Mouse (Mus musculus) forebrain, embryonic 12.5 days (tissue): ENCODE measurements around the gene Mtrr. TPM values are rescaled to one million over a fixed set of nuclear protein-coding genes. Genes with fewer than 3 reads are reported as not detected.

ENCODE experiments used
- ATAC-seq: fragments of 200-750 bp; cut with Nextera tagmentation; 2 replicates; pipeline ENCODE4 v1.8.0; 2017; ENCODE audit warnings: moderate TSS enrichment; ENCODE audit not compliant: low FRiP score
- H3K27ac ChIP-seq: fragments of 300-500 bp; sonication (generic); 2 replicates; pipeline ENCODE4 v1.5.1; 2016; ENCODE audit warnings: mild to moderate bottlenecking
- H3K27me3 ChIP-seq: fragments of 300-500 bp; sonication (generic); 2 replicates; pipeline ENCODE4 v1.6.1; 2016; ENCODE audit warnings: mild to moderate bottlenecking
- H3K36me3 ChIP-seq: fragments of 300-500 bp; sonication (generic); replicated peaks from 2 replicates; pipeline ENCODE4 v1.6.1; 2016; ENCODE audit warnings: mild to moderate bottlenecking
- H3K4me1 ChIP-seq: fragments of 300-500 bp; sonication (generic); 2 replicates; pipeline ENCODE4 v1.6.1; 2016
- H3K4me2 ChIP-seq: fragments of 300-500 bp; sonication (generic); 2 replicates; pipeline ENCODE4 v1.6.1; 2016; ENCODE audit warnings: mild to moderate bottlenecking, moderate library complexity
- H3K4me3 ChIP-seq: fragments of 300-500 bp; sonication (generic); replicated peaks from 2 replicates; pipeline ENCODE4 v1.5.1; 2016; ENCODE audit warnings: mild to moderate bottlenecking
- H3K9ac ChIP-seq: fragments of 300-500 bp; sonication (generic); 2 replicates; pipeline ENCODE4 v1.6.1; 2016; ENCODE audit warnings: mild to moderate bottlenecking
- H3K9me3 ChIP-seq: fragments of 300-500 bp; sonication (generic); 2 replicates; pipeline ENCODE4 v1.6.1; 2016
- WGBS: fragments of 180-500 bp; shearing (Covaris S2); methylation state at CpG from one replicate; pipeline ENCODE4 v1.1.7; 2016; 5-methylcytosine and 5-hydroxymethylcytosine counted together
- polyA plus RNA-seq: library from polyadenylated mRNA; unstranded; fragments of >200 nt; fragmentation: Nextera tagmentation; extraction: Ambion mirVana; gene quantifications from 2 replicates; pipeline ENCODE4 v1.2.1, GENCODE M21; 2016

The Mtrr gene
- 16.1 and 18.4 TPM in 2 replicates for polyA plus RNA-seq

DNA sequence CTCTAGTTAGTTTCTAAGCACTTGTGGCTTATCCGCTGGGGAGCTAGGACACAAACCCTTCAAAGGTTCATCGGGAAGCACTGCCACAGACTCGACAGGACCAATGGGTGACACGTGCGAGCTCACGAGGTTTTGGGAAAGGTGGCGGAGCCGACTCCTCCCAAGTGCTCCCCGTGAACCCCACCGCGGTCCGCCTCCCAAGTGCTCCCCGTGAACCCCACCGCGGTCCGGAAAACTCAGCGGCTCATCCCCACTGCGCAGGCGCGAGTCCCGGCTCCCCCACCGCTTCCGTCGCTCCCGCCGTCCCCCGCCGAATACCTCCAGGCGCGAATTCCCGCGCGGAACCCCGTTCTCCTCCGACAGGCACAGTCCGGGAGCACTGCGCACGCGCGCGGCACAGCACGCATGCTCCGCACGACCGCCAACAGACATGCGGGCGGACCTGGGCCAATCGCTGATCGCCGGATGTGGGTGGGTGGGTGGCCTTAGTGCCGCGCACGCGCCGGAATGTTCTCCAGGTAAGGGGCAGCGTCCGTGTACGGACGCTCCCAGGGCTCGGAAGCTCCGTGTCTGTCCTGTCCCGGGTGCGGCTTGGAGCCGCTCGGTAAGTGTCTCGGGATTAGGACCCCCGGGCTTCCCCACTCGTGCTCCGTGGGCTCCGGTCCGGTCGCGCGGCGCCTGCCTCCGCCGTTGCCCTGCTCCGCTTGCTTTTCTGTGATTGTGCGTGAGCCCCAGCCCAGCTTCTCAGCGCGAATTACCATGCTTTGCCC, at the start of gene Mtrr, which contains the start of gene Fastkd3:
Gene Mtrr (minus strand): TSS at position 403 of the 770 bp plus-strand sequence.
Gene Fastkd3 (plus strand): TSS at position 488 of the 770 bp plus-strand sequence.
- under 1% methylated on average over 80 of the region's 81 CpGs for WGBS
- Histone ChIP-seq H3K36me3 (peaks cover 47% of the 10 kb centered on the region), H3K9ac (peak within 1 kb of the TSS; percentile 71)

DNA sequence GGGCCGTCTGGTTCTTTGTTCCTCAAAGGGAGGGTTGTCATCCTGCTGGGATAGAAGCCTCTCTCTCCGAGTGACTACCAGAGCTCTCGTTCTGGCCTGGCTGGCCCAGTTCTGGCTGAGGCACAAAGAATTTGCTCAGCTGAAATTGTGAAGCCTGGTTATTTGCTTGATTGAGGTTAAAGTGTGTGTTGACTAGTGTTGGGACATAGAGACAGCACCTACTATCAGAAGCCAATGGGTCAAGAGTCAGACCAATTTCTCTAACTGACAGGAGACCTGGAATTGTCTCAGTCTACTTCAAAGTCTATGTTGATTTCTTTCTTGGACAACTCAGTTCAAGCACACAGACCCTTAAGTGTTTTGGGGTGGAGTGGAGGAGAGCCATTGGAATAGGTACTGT, 45.1 kb upstream of the Mtrr start:
- 73% methylated on average over 3 of the region's 3 CpGs for WGBS

More for the DNA sequence above, at the start of gene Mtrr, which contains the start of gene Fastkd3:
- H3K4me1 ChIP-seq: peaks cover 21% of the 10 kb centered on the region
- peak; percentile 100 for ATAC-seq
- H3K4me2 ChIP-seq: peak within 1 kb of the TSS; percentile 84
- no peaks in the 10 kb centered on the region for H3K9me3 ChIP-seq
- H3K4me3 ChIP-seq: peak within 1 kb of the TSS; percentile 66
- no peaks in the 10 kb centered on the region for H3K27me3 ChIP-seq
- H3K27ac ChIP-seq: peak within 1 kb of the TSS; percentile 75

DNA sequence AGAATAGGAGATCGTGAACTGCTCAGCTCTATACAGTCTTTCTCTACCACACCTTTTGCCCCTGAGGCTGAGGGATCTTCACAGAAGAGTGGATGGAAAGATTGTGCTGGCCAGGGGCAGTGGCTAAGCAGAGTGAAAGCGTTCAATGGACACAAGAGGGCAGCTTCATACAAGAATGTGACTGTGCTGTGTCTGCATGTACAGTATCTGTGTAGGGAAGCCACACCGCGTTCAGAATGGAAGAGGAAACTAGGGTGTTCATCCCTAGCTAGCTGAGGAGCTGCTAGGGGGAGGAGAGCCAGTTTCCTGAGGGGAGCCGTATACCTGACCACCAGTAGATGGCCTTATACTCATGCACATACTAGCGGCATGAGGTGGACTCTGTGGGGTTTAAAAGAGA, 40.8 kb upstream of the Mtrr start:
- Histone ChIP-seq H3K9me3 (no peaks in the 10 kb centered on the region), H3K4me1 (no peaks in the 10 kb centered on the region), H3K27ac (no peak overlapping the region), H3K9ac (no peak overlapping the region), H3K27me3 (no peaks in the 10 kb centered on the region), H3K4me2 (no peak overlapping the region), H3K36me3 (no peaks in the 10 kb centered on the region), H3K4me3 (no peak overlapping the region)
- no peak for ATAC-seq
- WGBS: 75% methylated on average over 6 of the region's 6 CpGs

More for the DNA sequence above, 45.1 kb upstream of the Mtrr start:
- Histone ChIP-seq H3K9ac (no peak overlapping the region), H3K4me2 (no peak overlapping the region), H3K27me3 (no peaks in the 10 kb centered on the region), H3K27ac (no peak overlapping the region), H3K36me3 (no peaks in the 10 kb centered on the region), H3K4me1 (no peaks in the 10 kb centered on the region), H3K4me3 (no peak overlapping the region), H3K9me3 (no peaks in the 10 kb centered on the region)
- no peak for ATAC-seq

DNA sequence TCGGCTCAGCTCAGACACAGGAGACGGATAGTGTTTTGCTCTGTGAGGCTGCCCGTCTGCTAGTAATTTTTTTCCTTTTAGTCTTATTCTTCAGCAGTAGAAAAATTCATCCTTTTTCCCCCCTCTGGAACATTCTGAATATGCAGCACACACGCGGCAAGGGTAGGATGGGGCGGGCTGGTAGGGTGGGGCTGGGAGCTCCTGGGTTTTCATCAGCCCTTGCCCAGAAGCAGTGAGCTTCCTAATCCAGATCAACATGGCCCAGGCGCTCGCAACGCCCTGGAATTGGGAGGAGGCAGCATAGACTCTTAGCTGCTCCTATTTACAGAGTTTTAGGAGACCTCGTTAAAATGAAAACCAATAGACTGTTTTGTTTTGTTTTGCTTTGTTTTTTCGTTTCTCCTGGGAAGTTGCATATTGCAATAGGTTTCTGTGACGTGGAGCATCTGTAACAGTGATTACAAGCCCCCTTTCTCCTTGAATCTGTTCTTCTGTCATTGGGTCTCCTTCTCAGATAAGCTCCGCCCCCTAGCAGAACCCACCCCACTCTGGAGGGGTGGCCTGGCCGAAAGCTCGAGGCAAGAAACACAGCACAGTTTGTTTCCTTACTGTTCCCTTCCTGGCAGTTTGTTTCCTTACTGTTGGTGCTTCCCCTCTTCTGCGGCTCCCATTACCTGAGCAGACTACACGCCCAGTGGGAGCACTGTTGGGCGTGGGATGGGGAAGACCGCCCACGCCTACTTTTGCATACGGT, 25.9 kb upstream of the Mtrr start:
- 59% methylated on average over 21 of the region's 21 CpGs for WGBS
- Histone ChIP-seq H3K4me3 (no peak overlapping the region), H3K9me3 (no peaks in the 10 kb centered on the region), H3K4me2 (no peak overlapping the region), H3K27ac (no peak overlapping the region), H3K9ac (no peak overlapping the region), H3K27me3 (no peaks in the 10 kb centered on the region), H3K36me3 (no peaks in the 10 kb centered on the region), H3K4me1 (0 out of 2 replicates have a peak, but pooled peaks cover 7% of the 10 kb centered on the region)
- no peak for ATAC-seq

DNA sequence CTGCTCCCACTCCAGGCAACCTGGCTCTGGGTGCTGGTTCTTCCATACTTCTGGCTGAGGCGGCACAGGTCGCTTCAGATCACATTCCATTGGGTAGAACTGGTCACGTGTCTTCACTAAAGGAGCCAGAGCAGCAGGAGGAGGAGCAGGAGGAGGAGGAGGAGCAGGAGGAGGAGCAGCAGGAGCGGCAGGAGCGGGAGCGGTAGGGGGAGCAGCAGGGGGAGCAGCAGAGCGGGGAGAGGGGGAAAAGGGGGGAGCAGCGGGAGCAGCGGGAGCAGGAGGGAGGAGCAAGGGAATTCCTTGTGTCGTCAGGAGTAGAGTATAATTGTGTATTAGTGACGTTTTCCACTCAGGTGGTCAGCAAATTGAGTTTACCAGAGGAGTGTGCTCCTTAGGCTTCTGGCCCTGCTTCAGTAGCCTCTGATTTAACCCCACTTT, 23.8 kb upstream of the Mtrr start:
- no peak overlapping the region for H3K9ac ChIP-seq
- ATAC-seq: peak; percentile 76
- no peaks in the 10 kb centered on the region for H3K9me3 ChIP-seq
- H3K27me3 ChIP-seq: no peaks in the 10 kb centered on the region
- H3K36me3 ChIP-seq: no peaks in the 10 kb centered on the region
- no peak overlapping the region for H3K27ac ChIP-seq
- H3K4me3 ChIP-seq: peak overlapping the region; percentile 24
- 0 out of 2 replicates have a peak, but pooled peaks cover 7% of the 10 kb centered on the region for H3K4me1 ChIP-seq
- H3K4me2 ChIP-seq: peak overlapping the region; percentile 38
- 2% methylated on average over 10 of the region's 11 CpGs for WGBS

DNA sequence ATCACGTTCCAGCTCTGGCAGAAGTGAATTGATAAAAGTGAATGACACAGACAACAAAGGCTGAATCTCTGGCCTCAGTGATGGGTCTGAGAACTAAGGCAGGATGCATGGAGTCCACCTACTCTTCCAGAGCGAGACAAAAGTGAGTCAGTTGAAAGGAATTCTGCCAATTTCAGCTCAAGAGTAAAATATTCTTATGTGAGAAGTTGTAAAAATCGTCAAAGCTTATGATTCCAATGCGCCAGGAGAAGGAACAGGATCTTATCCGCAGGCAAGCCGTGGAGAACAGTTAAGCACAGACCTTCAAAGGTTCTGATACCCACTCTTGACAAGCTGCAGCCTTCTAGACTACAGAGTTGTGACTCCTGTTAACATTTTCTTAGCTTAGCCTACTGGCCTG, 21.1 kb upstream of the Mtrr start:
- Histone ChIP-seq H3K36me3 (no peaks in the 10 kb centered on the region), H3K27me3 (no peaks in the 10 kb centered on the region), H3K4me2 (no peak overlapping the region), H3K4me3 (no peak overlapping the region), H3K9me3 (no peaks in the 10 kb centered on the region), H3K27ac (no peak overlapping the region), H3K9ac (no peak overlapping the region), H3K4me1 (0 out of 2 replicates have a peak, but pooled peaks cover 7% of the 10 kb centered on the region)
- no peak for ATAC-seq
- WGBS: 77% methylated on average over 6 of the region's 6 CpGs

DNA sequence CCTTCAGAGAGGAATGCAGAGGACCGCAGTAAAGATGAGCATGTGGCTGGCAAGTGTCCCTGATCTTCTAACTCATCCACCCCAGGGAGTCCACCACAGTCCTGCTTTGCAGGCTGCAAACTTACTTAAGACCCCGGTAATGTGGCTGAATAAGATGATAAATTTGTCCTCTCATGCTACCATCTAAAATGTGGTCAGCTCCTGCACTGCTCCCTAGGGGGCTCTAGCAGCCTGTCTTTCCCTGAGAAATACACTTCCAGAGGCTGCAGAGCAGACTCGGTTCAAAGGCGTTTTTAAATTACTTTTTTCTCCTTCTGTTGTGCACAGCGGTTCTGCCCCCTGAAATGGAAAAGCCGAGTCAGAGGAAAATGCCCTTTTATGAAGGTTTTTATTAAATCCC, 19.2 kb upstream of the Mtrr start:
- Histone ChIP-seq H3K27ac (no peak overlapping the region), H3K9ac (no peak overlapping the region; the same call in 1 of the 2 replicates), H3K9me3 (no peaks in the 10 kb centered on the region), H3K4me2 (no peak overlapping the region), H3K4me1 (0 out of 2 replicates have a peak, but pooled peaks cover 2% of the 10 kb centered on the region), H3K27me3 (no peaks in the 10 kb centered on the region; the same call in none of the 2 replicates), H3K36me3 (no peaks in the 10 kb centered on the region), H3K4me3 (no peak overlapping the region)
- WGBS: 21% methylated on average over 6 of the region's 6 CpGs
- no peak for ATAC-seq

DNA sequence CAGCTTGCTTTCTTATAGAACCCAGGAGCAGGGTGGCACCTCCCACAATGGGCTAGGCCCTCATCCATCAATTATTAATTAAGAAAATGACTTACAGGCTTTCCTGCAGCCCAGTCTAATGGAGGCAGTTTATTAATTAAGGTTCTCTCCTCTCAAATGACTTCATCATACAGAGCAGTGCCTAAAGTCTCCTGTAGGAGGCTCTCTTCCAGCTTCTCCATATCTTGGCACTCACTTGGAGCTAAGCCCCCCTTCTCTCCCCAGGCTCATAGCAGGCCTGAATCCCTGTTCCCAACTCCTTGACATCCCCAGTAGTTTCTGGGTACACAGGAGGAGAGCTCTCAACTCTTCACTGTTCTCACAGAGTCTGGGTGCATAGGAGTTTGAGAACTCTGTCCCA, 17.0 kb upstream of the Mtrr start:
- no peak overlapping the region for H3K9ac ChIP-seq
- no peak for ATAC-seq
- H3K27me3 ChIP-seq: no peaks in the 10 kb centered on the region; the same call in none of the 2 replicates
- H3K4me3 ChIP-seq: no peak overlapping the region
- no peaks in the 10 kb centered on the region for H3K9me3 ChIP-seq
- H3K4me1 ChIP-seq: no peaks in the 10 kb centered on the region
- no peak overlapping the region for H3K4me2 ChIP-seq
- no peaks in the 10 kb centered on the region for H3K36me3 ChIP-seq
- no peak overlapping the region for H3K27ac ChIP-seq

DNA sequence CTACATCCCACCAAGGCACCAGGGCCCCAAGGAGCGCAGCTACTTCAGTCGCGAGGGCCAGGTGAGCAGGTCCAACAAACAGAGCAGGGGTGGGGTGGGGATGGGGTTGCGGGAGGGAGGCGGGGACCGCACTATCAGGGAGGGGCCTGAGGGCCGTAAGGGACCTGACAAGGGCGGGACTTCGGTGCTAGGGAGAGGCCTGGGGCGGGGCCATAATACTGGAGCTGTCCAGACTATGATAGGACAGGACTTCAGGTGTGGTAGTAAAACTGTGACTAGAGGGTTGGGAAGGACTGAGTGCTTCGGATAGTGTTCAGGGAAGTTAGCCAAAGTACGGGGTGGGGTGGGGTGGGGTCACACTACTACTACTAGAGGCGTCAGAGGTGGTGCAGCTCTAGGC, 15.7 kb upstream of the Mtrr start:
- WGBS: 19% methylated on average over 12 of the region's 13 CpGs
- peak overlapping the region; percentile 14; the same call in 1 of the 2 replicates for H3K4me3 ChIP-seq
- H3K27me3 ChIP-seq: no peaks in the 10 kb centered on the region; the same call in none of the 2 replicates
- H3K9ac ChIP-seq: no peak overlapping the region
- ATAC-seq: no peak
- peaks cover 7% of the 10 kb centered on the region for H3K36me3 ChIP-seq
- peak overlapping the region; percentile 45 for H3K4me2 ChIP-seq
- no peaks in the 10 kb centered on the region for H3K9me3 ChIP-seq
- H3K4me1 ChIP-seq: no peaks in the 10 kb centered on the region
- no peak overlapping the region for H3K27ac ChIP-seq

DNA sequence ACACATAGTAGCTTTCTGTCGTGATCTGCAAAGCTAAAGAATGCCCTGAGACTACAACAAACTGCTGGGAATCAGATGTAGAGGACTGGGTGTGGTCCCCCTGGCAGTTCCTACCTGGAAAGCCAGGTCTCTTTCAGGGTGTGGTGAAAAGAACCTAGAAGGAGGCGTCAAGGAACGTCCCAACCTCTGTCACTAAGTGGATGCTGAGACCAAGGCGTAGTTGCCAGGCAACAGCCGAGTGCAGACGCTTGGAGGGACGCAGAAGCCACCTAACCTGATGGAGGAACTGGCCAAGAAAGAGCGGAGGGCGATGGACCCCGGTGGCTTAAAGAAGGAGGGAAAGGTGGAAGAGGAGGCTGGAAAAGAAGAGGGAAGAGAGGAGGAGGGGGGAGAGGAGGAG, 15.2 kb upstream of the Mtrr start, which contains the start of gene 1700001L19Rik:
Gene 1700001L19Rik (plus strand): TSS at position 223 of the 400 bp plus-strand sequence.
- no peak within 1 kb of the TSS for H3K27ac ChIP-seq
- H3K27me3 ChIP-seq: no peaks in the 10 kb centered on the region; the same call in none of the 2 replicates
- peak within 1 kb of the TSS; percentile 14; the same call in 1 of the 2 replicates for H3K4me3 ChIP-seq
- H3K36me3 ChIP-seq: peaks cover 12% of the 10 kb centered on the region
- H3K9me3 ChIP-seq: no peaks in the 10 kb centered on the region
- no peaks in the 10 kb centered on the region for H3K4me1 ChIP-seq
- peak within 1 kb of the TSS; percentile 45 for H3K4me2 ChIP-seq
- ATAC-seq: no peak
- no peak within 1 kb of the TSS for H3K9ac ChIP-seq
- 6% methylated on average over 9 of the region's 10 CpGs for WGBS

DNA sequence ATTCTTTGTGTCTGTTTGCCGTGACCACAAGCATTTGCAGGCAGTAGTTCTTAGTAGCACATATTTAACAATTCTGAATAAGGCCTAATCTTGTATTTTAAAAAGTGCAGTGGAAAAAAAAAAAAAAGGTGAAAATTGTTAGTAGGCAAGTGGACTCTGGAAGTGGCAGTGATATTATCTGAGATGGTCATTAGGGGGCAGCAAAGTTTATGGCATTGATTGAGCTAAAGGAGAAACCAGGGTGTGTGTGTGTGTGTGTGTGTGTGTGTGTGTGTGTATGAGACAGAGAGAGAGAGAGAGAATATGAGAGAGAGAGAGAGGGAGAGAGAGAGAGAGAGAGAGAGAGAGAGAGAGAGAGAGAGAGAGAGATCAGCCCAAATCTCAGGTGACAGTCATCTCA, 11.8 kb upstream of the Mtrr start:
- Histone ChIP-seq H3K4me3 (no peak overlapping the region), H3K4me1 (no peaks in the 10 kb centered on the region), H3K36me3 (peaks cover 45% of the 10 kb centered on the region), H3K27ac (no peak overlapping the region), H3K27me3 (no peaks in the 10 kb centered on the region; the same call in none of the 2 replicates), H3K9ac (no peak overlapping the region), H3K9me3 (no peaks in the 10 kb centered on the region), H3K4me2 (no peak overlapping the region)
- ATAC-seq: peak; percentile 45; the same call in 1 of the 2 replicates
- WGBS: 88% methylated on average over 1 of the region's 1 CpGs

DNA sequence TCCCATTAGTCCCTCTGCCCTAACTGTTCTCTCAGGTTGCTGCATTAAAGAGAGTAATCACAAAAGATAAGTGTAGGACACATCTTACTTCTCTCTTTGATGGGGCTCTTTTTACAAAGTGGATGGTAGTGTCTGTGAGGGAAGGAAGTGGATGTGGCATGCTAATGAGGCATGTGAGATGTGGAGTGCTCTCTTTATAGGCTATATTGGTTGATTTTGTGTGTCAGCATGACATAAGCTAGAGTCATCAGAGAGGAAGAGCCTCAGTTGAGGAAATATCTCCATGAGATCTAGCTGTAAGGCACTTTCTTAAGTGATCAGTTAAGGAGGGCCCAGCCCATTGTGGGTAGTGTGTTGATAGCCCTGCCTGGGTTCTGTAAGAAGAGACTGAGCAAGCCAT, 6.4 kb upstream of the Mtrr start:
- no peak for ATAC-seq
- Histone ChIP-seq H3K4me1 (no peaks in the 10 kb centered on the region), H3K4me3 (no peak overlapping the region), H3K4me2 (no peak overlapping the region), H3K27me3 (no peaks in the 10 kb centered on the region), H3K9me3 (no peaks in the 10 kb centered on the region), H3K36me3 (peaks cover 95% of the 10 kb centered on the region), H3K27ac (no peak overlapping the region), H3K9ac (no peak overlapping the region)
